Mouse (Mus musculus): ENCODE measurements around the gene Ankdd1a. TPM values are rescaled to one million over a fixed set of nuclear protein-coding genes. Genes with fewer than 3 reads are reported as not detected.

The Ankdd1a gene
- total RNA-seq (2023): not detected

DNA sequence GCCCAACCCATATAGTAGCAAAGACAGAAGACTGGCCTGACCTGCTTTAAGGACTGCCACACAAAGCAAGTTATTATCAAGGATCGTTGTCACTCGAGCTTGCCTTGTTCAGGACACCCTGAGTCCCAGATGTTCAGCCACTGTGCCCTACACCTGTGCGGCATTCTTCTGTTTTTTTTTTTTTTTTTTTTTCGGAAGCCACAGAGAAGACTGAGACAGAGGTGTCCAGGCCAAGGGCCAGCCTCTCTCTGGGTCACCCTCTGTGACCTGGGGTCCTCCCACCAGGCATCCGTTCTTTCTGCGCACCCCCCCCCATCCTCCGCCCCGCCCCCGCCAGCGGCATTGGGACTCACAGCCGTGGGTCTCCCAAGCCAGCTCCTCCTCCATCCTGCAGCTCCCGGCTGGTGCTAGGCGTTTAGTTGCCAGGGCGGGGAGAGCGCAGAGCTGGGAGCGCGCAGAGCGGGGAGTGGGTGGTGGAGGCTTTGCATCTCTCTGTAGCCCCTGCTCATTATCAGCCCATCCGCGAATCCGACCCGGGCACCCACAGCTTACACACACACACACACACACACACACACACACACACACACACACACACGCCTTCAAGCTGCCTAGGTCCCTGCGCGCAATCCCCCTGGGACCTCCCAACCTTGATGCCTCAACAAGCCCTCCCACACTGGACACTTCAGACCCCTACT lies at the start of gene Ankdd1a:
Gene Ankdd1a, minus strand, starts transcription at position 387 of the 698 bp plus-strand sequence.

DNA sequence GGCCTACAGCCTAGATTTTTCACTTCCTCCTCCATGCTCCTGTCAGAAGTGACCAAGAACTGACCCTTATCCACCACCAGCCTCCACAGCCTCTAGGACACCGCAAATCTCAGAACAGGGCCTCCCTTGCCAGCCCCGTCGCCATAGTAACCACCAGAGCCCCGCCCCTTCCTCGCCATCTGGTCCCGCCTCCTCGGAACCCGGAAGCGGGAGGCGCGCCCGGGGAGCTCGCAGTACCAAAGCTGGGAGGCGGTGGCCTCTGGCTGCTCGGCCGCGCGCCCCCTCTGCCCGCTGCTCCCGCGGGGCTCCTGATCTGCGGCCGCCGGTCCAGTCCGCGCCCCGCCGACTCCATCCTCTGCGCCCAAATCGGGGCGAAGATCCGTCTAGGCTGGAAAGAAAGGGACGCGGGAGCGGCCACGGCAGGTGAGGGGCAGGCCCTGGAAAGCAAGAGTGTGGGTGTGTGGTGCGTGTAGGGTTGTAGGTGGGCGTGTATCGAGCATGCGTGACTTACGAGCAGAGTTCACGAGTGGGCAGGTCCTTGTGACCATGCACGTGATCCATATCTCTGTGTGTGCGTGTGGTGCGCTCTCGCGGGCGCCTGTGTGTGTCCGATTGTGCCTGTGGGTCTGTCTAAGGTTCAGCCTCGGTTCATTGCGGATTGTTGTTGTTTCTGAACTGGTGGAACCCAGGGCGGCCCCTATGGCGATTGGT lies 59.1 kb downstream of the Ankdd1a start, which contains the start of gene Spg21:
Gene Spg21, plus strand, starts transcription at position 216 of the 711 bp plus-strand sequence.

Other genes with a start within 250 kb of the Ankdd1a start
- 21.3 TPM for gene Clpx, start 225.9 kb downstream of the Ankdd1a start, total RNA-seq (2023)
- gene Pdcd7, start 174.1 kb downstream of the Ankdd1a start, total RNA-seq (2023): 16.7 TPM
- gene Ubap1l, start 159.2 kb downstream of the Ankdd1a start, total RNA-seq (2023): 0.88 TPM
- gene Kbtbd13, start 128.5 kb downstream of the Ankdd1a start, total RNA-seq (2023): not detected
- gene Rasl12, start 121.7 kb downstream of the Ankdd1a start, total RNA-seq (2023): not detected
- gene Slc51b, start 97.2 kb downstream of the Ankdd1a start, total RNA-seq (2023): not detected
- gene Mtfmt, start 84.4 kb downstream of the Ankdd1a start, total RNA-seq (2023): 26.2 TPM
- 57.0 TPM for gene Spg21, start 59.2 kb downstream of the Ankdd1a start, total RNA-seq (2023)
- gene Plekho2, start 59.8 kb upstream of the Ankdd1a start, total RNA-seq (2023): 46.0 TPM
- 1.9 TPM for gene Pif1, start 67.0 kb upstream of the Ankdd1a start, total RNA-seq (2023)
- 0.79 TPM for gene Rbpms2, start 109.5 kb upstream of the Ankdd1a start, total RNA-seq (2023)
- gene Oaz2, start 147.8 kb upstream of the Ankdd1a start, total RNA-seq (2023): 23.4 TPM

Data from CD4-positive naive resting alpha-beta T cell, adult 76 days (primary cell).